Mouse (Mus musculus): Measurements from ENCODE around the gene Axin2. TPM values are rescaled to one million over a fixed set of nuclear protein-coding genes. Genes with fewer than 3 reads are reported as not detected.
"Not testable (repeated sequence)": the region's sequence is repeated elsewhere in the genome, so short reads cannot be mapped to it uniquely, and the experiment has no call there.

The Axin2 gene
- total RNA-seq (2015), result 1.8 and 3.1 TPM in 2 replicates
- 1.3 and 1.5 TPM in 2 replicates for total RNA-seq (2017)

DNA sequence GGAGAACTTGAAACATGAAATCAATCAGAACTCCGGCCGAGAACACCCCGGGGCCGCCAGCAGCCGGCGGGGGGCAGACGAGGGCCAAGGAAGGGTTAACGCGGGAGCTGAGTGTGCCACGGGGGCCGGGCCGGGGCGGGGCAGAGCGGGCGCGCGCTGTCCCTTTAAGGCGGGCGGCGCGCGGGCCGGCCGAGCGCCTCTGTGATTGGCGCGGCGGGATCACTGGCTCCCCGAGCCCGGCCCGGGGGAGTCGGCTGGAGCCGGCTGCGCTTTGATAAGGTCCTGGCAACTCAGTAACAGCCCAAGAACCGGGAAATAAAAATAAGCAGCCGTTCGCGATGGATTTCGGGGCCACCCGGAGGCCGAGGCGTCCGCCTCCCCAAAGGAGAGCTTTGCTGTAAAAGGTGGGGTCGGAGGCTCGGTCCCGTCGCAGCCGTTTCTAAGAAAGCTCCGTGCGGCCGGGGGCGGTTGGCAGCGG, at the start of gene Axin2:
Gene Axin2, plus strand, starts transcription at position 192 of the 478 bp plus-strand sequence.
- ATAC-seq (ENCODE audit: poor library complexity, severe bottlenecking), result peak; percentile 89

DNA sequence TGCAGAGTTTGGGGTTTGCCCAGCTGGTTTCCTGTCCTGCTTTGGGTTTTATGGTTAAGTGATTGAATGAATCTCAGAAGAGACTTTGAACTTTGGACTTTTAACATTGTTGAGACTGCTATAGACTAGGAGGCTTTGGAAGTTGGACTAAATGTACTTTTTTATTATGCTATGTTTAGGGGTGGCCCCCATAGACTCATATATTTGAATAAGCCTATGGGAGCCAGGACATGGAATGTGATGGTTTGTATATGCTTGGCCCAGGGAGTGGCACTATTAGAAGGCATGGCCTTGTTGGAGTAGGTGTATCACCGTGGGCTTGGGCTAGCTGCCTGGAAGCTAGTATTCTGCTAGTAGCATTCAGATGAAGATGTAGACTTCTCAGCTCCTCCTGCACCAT, 48.9 kb upstream of the Axin2 start:
- not testable (repeated sequence) for ATAC-seq (ENCODE audit: poor library complexity, severe bottlenecking)

GRCm38 (mm10) chr11:108871748-108872147, 48.4 kb upstream of the Axin2 start:
- no peak for ATAC-seq (ENCODE audit: poor library complexity, severe bottlenecking)

GRCm38 (mm10) chr11:108876633-108877205, 43.4 kb upstream of the Axin2 start:
- ATAC-seq (ENCODE audit: poor library complexity, severe bottlenecking), result no peak

GRCm38 (mm10) chr11:108877520-108877919, 42.6 kb upstream of the Axin2 start:
- no peak for ATAC-seq (ENCODE audit: poor library complexity, severe bottlenecking)

DNA sequence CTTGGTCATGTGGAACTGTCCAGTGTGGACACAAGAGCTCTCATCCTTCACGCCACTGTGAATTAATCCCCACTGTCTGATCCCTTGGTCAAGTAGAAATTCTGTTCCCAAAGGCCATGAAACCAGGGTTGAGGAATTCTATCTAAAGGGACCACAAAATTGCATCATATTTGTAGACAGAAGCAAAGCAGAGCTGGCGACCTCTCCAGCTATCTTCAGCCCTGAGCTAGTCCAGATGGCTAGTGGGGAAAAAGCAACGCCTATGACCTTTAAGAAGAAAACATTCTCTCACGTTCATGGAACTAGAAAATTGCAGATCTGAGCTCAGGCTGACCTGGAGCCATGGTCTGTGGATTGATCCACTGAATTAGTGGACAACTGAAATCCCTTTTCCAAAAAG, 39.6 kb upstream of the Axin2 start:
- no peak for ATAC-seq (ENCODE audit: poor library complexity, severe bottlenecking)

- ATAC-seq (ENCODE audit: poor library complexity, severe bottlenecking), result no peak
Measured at GRCm38 (mm10) chr11:108881662-108882061, 38.5 kb upstream of the Axin2 start.

DNA sequence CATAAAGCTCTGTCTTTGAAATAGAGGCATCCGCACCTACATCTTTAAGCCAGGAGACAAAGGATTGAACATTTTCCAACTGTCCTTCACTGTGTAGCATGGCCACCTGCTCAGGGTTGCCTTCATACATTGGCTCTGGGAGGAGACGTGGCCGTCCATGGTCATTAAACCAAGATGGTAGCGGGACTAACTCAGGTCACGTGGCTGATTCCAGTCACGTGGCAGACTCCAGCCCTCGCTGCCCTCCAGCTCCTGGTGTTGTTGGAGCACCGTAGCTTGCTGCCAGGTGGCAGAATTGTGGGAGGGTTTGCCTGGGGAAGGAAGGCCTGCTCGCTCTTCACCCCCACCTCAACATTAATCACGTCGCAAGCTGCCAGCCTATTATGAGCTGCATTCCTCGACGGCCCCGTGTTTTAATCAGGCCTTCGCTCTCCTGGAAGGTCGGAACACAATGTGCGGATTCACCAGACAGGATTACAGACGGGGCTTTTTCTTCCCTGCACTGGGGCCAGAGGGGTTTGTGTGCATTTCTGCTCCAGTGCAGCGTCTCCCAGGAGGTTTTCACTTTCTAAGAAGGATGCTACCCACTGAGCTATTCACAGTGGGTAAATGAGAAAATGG, 34.8 kb upstream of the Axin2 start:
- no peak for ATAC-seq (ENCODE audit: poor library complexity, severe bottlenecking)

DNA sequence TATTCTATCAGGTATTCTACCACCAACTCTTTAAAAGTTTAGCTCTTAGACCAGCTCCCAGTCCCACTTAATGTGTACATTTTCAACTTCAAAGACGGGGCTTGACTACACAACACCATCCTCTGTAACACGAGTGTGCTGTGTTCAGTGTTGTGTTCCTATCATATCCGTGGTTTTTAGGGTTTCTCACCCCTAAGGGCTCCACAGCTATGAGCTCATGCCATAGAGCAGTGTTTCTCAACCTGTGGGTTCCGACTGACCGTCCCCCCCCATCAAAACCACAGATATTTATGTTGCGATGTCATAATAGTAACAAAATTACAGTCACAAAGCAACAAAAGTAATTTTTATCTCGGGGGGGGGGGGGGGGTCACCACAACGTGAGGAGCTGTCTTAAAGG, 34.1 kb upstream of the Axin2 start:
- peak; percentile 38 for ATAC-seq (ENCODE audit: poor library complexity, severe bottlenecking)

GRCm38 (mm10) chr11:108889121-108889520, 31.0 kb upstream of the Axin2 start:
- no peak for ATAC-seq (ENCODE audit: poor library complexity, severe bottlenecking)

DNA sequence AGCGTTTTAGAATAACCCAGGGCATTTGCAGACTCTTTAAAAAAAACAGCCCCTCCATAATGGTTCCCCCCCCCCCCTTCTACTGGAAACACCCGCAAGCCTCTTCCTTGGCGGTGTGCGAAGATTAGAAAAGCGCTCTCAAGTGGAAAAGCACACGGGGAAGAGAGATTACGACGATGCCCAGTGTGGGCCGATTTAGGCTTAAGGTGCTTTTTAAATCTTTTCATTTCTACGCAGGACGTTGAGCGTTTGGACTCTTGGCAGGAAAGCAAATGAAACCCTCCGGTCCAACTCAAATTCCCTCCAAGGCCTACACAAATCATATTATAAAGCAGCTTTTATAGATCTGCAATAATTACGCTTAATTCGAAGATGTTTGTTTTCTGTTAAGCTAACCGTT, 29.6 kb upstream of the Axin2 start:
- no peak for ATAC-seq (ENCODE audit: poor library complexity, severe bottlenecking)

- no peak for ATAC-seq (ENCODE audit: poor library complexity, severe bottlenecking)
Measured at GRCm38 (mm10) chr11:108891111-108891870, 28.9 kb upstream of the Axin2 start.

DNA sequence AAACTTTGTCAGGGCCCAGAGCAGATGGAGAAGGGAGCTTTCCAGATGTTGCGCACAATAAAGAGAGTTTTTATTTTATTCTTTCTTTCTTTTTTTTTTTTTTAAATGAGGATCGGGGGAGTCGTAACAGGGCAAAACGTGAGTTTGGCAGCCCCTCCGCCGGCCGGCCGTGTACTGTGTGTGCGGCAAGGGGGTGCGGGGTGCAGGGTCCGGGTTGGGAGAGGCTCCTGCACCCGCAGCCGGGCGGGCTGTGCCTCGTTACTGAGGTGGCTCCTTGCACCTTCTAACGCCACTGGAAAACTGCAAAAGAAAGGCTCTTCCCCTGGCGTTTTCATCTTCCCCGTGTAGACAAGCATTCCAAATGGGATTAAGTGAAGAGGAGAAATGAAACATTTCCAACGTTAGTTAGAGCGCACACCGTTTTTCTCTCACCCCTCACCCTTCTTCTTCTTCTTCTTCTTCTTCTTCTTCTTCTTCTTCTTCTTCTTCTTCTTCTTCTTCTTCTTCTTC, 28.2 kb upstream of the Axin2 start:
- ATAC-seq (ENCODE audit: poor library complexity, severe bottlenecking), result no peak

GRCm38 (mm10) chr11:108892406-108892805, 27.7 kb upstream of the Axin2 start:
- no peak for ATAC-seq (ENCODE audit: poor library complexity, severe bottlenecking)

DNA sequence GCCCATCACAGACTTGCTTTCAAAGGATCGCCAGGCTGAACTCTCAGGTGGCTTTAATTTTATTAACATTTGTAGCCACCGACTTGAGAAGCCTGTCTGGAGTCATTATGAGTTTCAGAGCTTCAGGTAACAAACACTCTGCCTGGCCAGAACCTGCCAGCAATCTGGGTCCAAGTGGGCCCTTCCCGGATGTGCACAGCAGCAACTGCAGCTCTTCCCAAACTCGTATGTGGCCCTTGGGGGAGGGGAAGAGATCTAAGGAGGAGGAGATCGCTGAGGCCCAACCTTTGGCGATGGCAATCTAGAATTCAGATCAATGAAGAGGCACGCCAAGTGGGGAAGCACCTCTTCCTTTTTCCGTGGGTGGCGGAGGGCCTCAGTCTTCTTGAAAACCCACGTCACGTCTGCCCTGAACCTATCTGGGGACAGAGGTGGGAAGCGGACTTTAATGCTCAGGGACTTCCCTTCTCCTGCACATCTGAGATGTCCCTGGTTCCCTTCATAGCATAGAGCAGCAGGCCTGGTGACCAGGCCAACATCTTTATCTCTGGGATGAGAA, 26.8 kb upstream of the Axin2 start:
- ATAC-seq (ENCODE audit: poor library complexity, severe bottlenecking), result no peak

- no peak for ATAC-seq (ENCODE audit: poor library complexity, severe bottlenecking)
Measured at GRCm38 (mm10) chr11:108893855-108894510, 26.2 kb upstream of the Axin2 start.

DNA sequence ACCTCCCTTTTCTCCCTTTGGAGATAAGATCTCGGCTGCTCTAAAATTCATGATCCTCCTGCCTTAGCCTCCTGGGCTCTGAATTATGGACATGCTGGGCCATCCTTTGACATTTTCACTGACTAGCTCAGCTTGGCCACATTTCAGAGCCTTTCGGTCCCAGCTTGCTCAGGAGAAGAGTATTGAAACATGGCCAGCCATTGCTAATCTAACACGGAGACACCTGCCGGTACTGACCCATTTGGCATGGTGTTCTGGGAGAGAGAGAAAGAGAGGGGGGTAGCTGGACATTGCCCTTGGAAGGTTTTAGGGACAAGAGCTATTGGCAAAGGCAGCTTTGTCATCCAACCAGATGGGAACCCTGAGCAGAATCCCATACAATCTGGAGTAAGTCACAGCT, 23.1 kb upstream of the Axin2 start:
- no peak for ATAC-seq (ENCODE audit: poor library complexity, severe bottlenecking)

DNA sequence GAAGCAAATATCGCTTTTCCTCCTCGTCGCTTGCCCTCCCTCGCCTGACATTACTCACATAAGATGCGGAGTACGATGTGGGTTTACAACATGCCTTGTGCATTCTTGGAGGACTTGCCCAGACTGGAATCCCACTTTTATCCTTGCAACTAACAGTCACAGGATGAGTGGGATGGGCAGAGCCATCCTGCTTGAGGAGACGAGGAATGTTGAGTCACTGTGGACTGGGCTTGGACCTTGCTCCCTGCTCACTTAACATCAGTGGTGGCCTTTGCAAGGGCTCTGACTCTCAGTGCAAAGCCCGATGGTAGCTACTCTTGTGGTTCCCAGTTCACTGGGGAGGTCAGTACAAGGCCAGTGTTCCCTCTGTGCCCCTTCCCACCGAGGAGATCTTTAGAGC, 22.1 kb upstream of the Axin2 start:
- no peak for ATAC-seq (ENCODE audit: poor library complexity, severe bottlenecking)

DNA sequence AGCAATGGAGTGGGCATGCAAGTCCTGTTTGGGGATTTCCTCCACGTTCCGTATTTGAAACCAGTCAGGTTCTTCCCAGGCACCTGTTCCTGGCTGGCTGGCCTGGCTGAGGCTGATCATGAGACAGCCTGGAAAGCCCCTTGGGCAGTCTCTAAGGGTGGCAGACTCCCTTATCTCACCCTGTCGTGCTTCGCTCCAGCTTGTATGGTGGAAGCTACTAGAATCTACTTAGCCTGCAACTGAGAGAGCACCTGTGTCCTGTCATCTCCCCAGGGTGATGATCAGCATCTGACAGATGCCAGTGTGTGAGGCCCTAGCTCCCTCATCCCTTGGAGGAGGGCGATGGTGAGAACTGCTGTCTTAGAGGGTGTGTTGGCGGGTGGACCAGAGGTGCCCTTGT, 21.7 kb upstream of the Axin2 start:
- no peak for ATAC-seq (ENCODE audit: poor library complexity, severe bottlenecking)

DNA sequence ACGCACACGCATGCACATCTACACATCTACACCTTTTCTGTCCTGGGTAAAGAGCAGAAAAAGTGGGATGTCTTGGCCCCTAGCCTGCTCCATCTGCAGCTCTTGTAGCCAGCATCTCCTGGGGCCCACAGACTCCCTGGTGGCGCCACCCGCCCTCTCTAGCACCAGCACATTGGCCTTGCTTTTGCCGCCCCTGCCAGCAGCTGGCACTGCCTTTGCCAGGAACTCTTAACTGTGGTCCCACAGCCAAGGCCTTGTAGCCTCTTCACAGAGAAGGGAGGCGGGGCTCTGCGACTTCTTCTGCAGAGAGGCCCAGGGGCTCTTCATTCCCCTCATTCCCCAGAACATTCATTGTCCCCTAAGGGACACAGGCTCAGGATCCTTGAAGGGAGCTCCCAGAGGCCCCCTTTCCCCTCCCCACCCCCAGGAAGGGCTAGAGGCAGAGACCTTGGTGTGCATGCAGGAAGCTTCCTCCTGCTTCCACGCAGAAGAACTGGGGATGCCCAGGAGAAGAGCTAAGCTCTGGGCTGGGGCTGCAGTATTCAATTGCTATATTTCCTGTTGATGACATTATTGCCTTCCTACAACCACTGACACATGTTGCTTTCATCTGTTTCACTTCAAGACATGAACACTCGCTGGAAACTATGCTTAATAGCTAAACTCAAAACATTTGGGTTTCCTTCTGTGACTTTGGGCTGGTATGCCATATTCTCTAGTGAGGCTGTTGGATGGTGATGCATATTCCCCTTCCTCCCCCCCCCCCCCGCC, 19.2 kb upstream of the Axin2 start:
- no peak for ATAC-seq (ENCODE audit: poor library complexity, severe bottlenecking)
